ENCODE assay signal across 8 mouse cellular contexts in the genomic region with DNA sequence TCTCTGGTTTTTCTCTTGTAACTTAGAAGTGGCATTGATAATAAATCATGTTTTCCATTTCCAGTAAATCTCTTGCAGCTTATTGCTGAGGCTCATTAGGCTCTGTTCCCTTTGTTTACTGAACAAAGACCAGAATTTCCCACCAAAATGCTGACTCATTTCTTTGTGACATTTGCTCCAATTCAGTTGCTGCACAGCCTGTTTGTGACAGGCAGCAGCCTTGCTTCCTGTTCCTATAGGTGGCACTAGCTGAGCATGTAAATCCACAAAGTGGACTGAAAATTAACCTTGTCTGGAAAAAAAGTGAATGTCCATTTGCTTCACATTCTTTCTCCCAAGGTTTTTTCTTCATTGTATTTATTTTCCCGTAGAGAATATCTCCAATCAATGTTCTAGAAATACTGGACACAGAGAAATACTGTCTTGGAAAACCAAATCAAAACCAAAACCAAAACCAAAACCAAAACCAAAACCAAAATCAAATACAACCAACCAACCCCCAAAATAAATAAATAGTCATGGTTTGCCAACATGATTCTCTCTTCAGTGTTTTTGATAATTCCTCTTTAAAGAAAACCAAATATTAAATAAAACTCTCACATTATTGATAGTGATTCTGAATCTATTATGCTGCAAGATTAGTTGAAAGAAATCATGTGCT. TPM values are rescaled to one million over a fixed set of nuclear protein-coding genes. Genes with fewer than 3 reads are reported as not detected.
DNase-seq lines count a peak whose midpoint lies in the region; ATAC-seq lines count a peak whose summit lies in the region.

No protein-coding gene starts in this region.

- no peaks in the 10 kb centered on the region for H3K4me1 ChIP-seq in kidney, embryonic 14.5 days (ENCODE audit: control insufficient read depth, insufficient read depth, low read length)

- no peak for ATAC-seq in kidney, embryonic 14.5 days (ENCODE audit: low FRiP score, low TSS enrichment)
- ATAC-seq in CD4-positive, CD25-positive, alpha-beta regulatory T cell, adult 4 months: peak; percentile 85
- peak; percentile 87 for ATAC-seq in common myeloid progenitor, adult 5-6 weeks (replicated peaks; ENCODE audit: low read depth, poor library complexity, severe bottlenecking)

- H3K4me3 ChIP-seq in kidney, embryonic 14.5 days (ENCODE audit: low read length): no peak overlapping the region

- no peaks in the 10 kb centered on the region for H3K9me3 ChIP-seq in kidney, embryonic 14.5 days (ENCODE audit: control insufficient read depth, low read length)

- no peaks in the 10 kb centered on the region for H3K27me3 ChIP-seq in kidney, embryonic 14.5 days (ENCODE audit: control insufficient read depth, insufficient read depth, low read length)

- no peak overlapping the region for H3K4me2 ChIP-seq in kidney, embryonic 14.5 days (replicated peaks; ENCODE audit: low read depth, low read length)

- 58% methylated on average over 1 of the region's 1 CpGs for whole genome bisulfite sequencing in kidney, embryonic 14.5 days

- no peak overlapping the region for H3K27ac ChIP-seq in kidney, embryonic 14.5 days (ENCODE audit: low read depth, low read length)

- peak; percentile 6 for DNase-seq in kidney, adult 11 months
- peak; percentile 69 for DNase-seq in 3T3-L1 (ENCODE audit: low read depth, low spot score)
- DNase-seq in kidney, postnatal 36 days: peak; percentile 18 to 24
- peak; percentile 15 for DNase-seq in retina, adult 2 months (ENCODE audit: low read depth, low spot score)
- DNase-seq in testis, postnatal 10 days (ENCODE audit: low spot score): no peak

- no peaks in the 10 kb centered on the region for H3K36me3 ChIP-seq in kidney, embryonic 14.5 days (ENCODE audit: control insufficient read depth, insufficient read depth, low read length)

- H3K9ac ChIP-seq in kidney, embryonic 14.5 days (ENCODE audit: low read depth, low read length): no peak overlapping the region

RNA-seq across cellular contexts. Expression of a gene that starts 30.3 kb away (rescaled TPM):
- 169 and 206 TPM in 2 replicates for polyA plus RNA-seq in kidney, embryonic 14.5 days (2014; fragmentation: Nextera tagmentation; extraction: Ambion mirVana)
- polyA plus RNA-seq in CD4-positive, CD25-positive, alpha-beta regulatory T cell, adult 4 months (2017; shearing (Covaris generic)): 100 to 1,000 TPM; 343 to 376 TPM
- 111 and 123 TPM in 2 replicates for total RNA-seq in common myeloid progenitor, adult 5-6 weeks (2017)

RNA-seq across cellular contexts. Expression of a gene that starts 51.6 kb away (rescaled TPM):
- 0.69 and 0.81 TPM in 2 replicates for polyA plus RNA-seq in kidney, embryonic 14.5 days (2014; fragmentation: Nextera tagmentation; extraction: Ambion mirVana)
- 1 to 10 TPM in 1 of 2 experiments, not detected in 1; 1.1 TPM for polyA plus RNA-seq in CD4-positive, CD25-positive, alpha-beta regulatory T cell, adult 4 months (2017; shearing (Covaris generic))
- 2.8 TPM in 1 of 2 replicates, not detected in the other for total RNA-seq in common myeloid progenitor, adult 5-6 weeks (2017)
